Mouse (Mus musculus): ENCODE results near the gene Fancc. TPM values are rescaled to one million over a fixed set of nuclear protein-coding genes. Genes with fewer than 3 reads are reported as not detected.

Fancc gene
- polyA plus RNA-seq, 1 experiment from 2014 or later, result 9.3 TPM

GRCm38 (mm10) chr13:63272602-63273229 is 224.4 kb downstream of the Fancc start:
- peaks cover 5% of the 10 kb centered on the region for H3K4me1 ChIP-seq (replicated peaks; ENCODE audit: control insufficient read depth, insufficient read depth)
- no peak for TF ChIP-seq EP300 (optimal IDR thresholded peaks at IDR 0.05)
- no peak for TF ChIP-seq CTCF (IDR thresholded peaks at IDR 0.05; ENCODE audit: low read depth)

GRCm38 (mm10) chr13:63272017-63272601 is 225.0 kb downstream of the Fancc start:
- Histone ChIP-seq H3K4me3 (ENCODE audit: low read depth, low read length) (peak overlapping the region; percentile 47), H3K27me3 (ENCODE audit: control insufficient read depth, insufficient read depth, low read length) (no peaks in the 10 kb centered on the region), H3K27ac (replicated peaks) (peak overlapping the region; percentile 93), H3K36me3 (ENCODE audit: control insufficient read depth, insufficient read depth, low read length) (no peaks in the 10 kb centered on the region), H3K4me2 (replicated peaks; ENCODE audit: low read depth) (peak overlapping the region; percentile 43), H3K9ac (ENCODE audit: low read length) (peak overlapping the region; percentile 72), H3K9me3 (ENCODE audit: control insufficient read depth, low read length) (no peaks in the 10 kb centered on the region), H3K4me1 (replicated peaks; ENCODE audit: control insufficient read depth, insufficient read depth) (peaks cover under 1% of the 10 kb centered on the region)
- ATAC-seq (ENCODE audit: low FRiP score, low TSS enrichment), result no peak
- TF ChIP-seq CTCF (IDR thresholded peaks at IDR 0.05; ENCODE audit: low read depth), result no peak
- TF ChIP-seq EP300 (optimal IDR thresholded peaks at IDR 0.05), result no peak
- DNase-seq (ENCODE audit: low spot score), result no peak
- WGBS, result 29% methylated on average over 16 of the region's 16 CpGs

More at GRCm38 (mm10) chr13:63272602-63273229, 224.4 kb downstream of the Fancc start:
- peak overlapping the region; percentile 72 for H3K9ac ChIP-seq (ENCODE audit: low read length)
- peak; percentile 93 for DNase-seq (ENCODE audit: low spot score)
- H3K4me3 ChIP-seq (ENCODE audit: low read depth, low read length), result peak overlapping the region; percentile 47
- ATAC-seq (ENCODE audit: low FRiP score, low TSS enrichment), result peak; percentile 95
- no peaks in the 10 kb centered on the region for H3K36me3 ChIP-seq (ENCODE audit: control insufficient read depth, insufficient read depth, low read length)
- H3K27me3 ChIP-seq (ENCODE audit: control insufficient read depth, insufficient read depth, low read length), result no peaks in the 10 kb centered on the region
- 4% methylated on average over 25 of the region's 27 CpGs for WGBS
- peak overlapping the region; percentile 43 for H3K4me2 ChIP-seq (replicated peaks; ENCODE audit: low read depth)
- peak overlapping the region; percentile 93 for H3K27ac ChIP-seq (replicated peaks)
- H3K9me3 ChIP-seq (ENCODE audit: control insufficient read depth, low read length), result no peaks in the 10 kb centered on the region

- 50% methylated on average over 5 of the region's 5 CpGs for WGBS
- peak overlapping the region; percentile 73 for H3K27ac ChIP-seq (replicated peaks)
- no peak overlapping the region for H3K4me3 ChIP-seq (ENCODE audit: low read depth, low read length)
- no peaks in the 10 kb centered on the region for H3K9me3 ChIP-seq (ENCODE audit: control insufficient read depth, low read length)
- H3K4me2 ChIP-seq (replicated peaks; ENCODE audit: low read depth), result peak overlapping the region; percentile 21
- peak; percentile 73 for DNase-seq (ENCODE audit: low spot score)
- TF ChIP-seq CTCF (IDR thresholded peaks at IDR 0.05; ENCODE audit: low read depth), result no peak
- TF ChIP-seq EP300 (optimal IDR thresholded peaks at IDR 0.05), result no peak
- H3K9ac ChIP-seq (ENCODE audit: low read length), result peak overlapping the region; percentile 23; the same call in 1 of the 2 replicates
- H3K36me3 ChIP-seq (ENCODE audit: control insufficient read depth, insufficient read depth, low read length), result no peaks in the 10 kb centered on the region
- no peaks in the 10 kb centered on the region; the same call in none of the 2 replicates for H3K4me1 ChIP-seq (replicated peaks; ENCODE audit: control insufficient read depth, insufficient read depth)
- peak; percentile 47; the same call in 1 of the 2 replicates for ATAC-seq (ENCODE audit: low FRiP score, low TSS enrichment)
- H3K27me3 ChIP-seq (ENCODE audit: control insufficient read depth, insufficient read depth, low read length), result no peaks in the 10 kb centered on the region
These were observed 226.9 kb downstream of the Fancc start for GRCm38 (mm10) chr13:63270191-63270590.

GRCm38 (mm10) chr13:63268776-63269175 is 228.3 kb downstream of the Fancc start:
- Histone ChIP-seq H3K9ac (ENCODE audit: low read length) (no peak overlapping the region), H3K36me3 (ENCODE audit: control insufficient read depth, insufficient read depth, low read length) (no peaks in the 10 kb centered on the region), H3K4me2 (replicated peaks; ENCODE audit: low read depth) (0 out of 2 replicates have a peak overlapping the region, but pooled peaks have one; percentile 15), H3K27me3 (ENCODE audit: control insufficient read depth, insufficient read depth, low read length) (no peaks in the 10 kb centered on the region), H3K4me1 (replicated peaks; ENCODE audit: control insufficient read depth, insufficient read depth) (peaks cover under 1% of the 10 kb centered on the region), H3K9me3 (ENCODE audit: control insufficient read depth, low read length) (no peaks in the 10 kb centered on the region), H3K27ac (replicated peaks) (peak overlapping the region; percentile 82), H3K4me3 (ENCODE audit: low read depth, low read length) (no peak overlapping the region)
- WGBS, result 35% methylated on average over 1 of the region's 1 CpGs
- ATAC-seq (ENCODE audit: low FRiP score, low TSS enrichment) (no peak), DNase-seq (ENCODE audit: low spot score) (no peak)
- TF ChIP-seq EP300 (optimal IDR thresholded peaks at IDR 0.05), result no peak
- no peak for TF ChIP-seq CTCF (IDR thresholded peaks at IDR 0.05; ENCODE audit: low read depth)

- peak overlapping the region; percentile 82 for H3K27ac ChIP-seq (replicated peaks)
- H3K9me3 ChIP-seq (ENCODE audit: control insufficient read depth, low read length), result no peaks in the 10 kb centered on the region
- H3K9ac ChIP-seq (ENCODE audit: low read length), result no peak overlapping the region
- 43% methylated on average over 4 of the region's 4 CpGs for WGBS
- no peak overlapping the region for H3K4me3 ChIP-seq (ENCODE audit: low read depth, low read length)
- peaks cover 2% of the 10 kb centered on the region for H3K4me1 ChIP-seq (replicated peaks; ENCODE audit: control insufficient read depth, insufficient read depth)
- TF ChIP-seq CTCF (IDR thresholded peaks at IDR 0.05; ENCODE audit: low read depth) (no peak), EP300 (optimal IDR thresholded peaks at IDR 0.05) (no peak)
- 0 out of 2 replicates have a peak overlapping the region, but pooled peaks have one; percentile 15 for H3K4me2 ChIP-seq (replicated peaks; ENCODE audit: low read depth)
- DNase-seq (ENCODE audit: low spot score) (peak; percentile 53), ATAC-seq (ENCODE audit: low FRiP score, low TSS enrichment) (no peak)
- no peaks in the 10 kb centered on the region for H3K36me3 ChIP-seq (ENCODE audit: control insufficient read depth, insufficient read depth, low read length)
- H3K27me3 ChIP-seq (ENCODE audit: control insufficient read depth, insufficient read depth, low read length), result no peaks in the 10 kb centered on the region
These were observed 228.7 kb downstream of the Fancc start for GRCm38 (mm10) chr13:63268371-63268770.

All from stomach, postnatal 0 days (tissue).